8 mouse cellular contexts compared by ENCODE assay signal in genomic region chr10:39172540-39172931, GRCm38 (mm10). TPM values are rescaled to one million over a fixed set of nuclear protein-coding genes. Genes with fewer than 3 reads are reported as not detected.
A peak's percentile ranks its signal among the peaks of the same experiment; 100 is the strongest.
DNase-seq lines count a peak whose midpoint lies in the region; ATAC-seq lines count a peak whose summit lies in the region.

No protein-coding gene starts in this region.

- H3K9ac ChIP-seq in kidney, embryonic 15.5 days = no peak overlapping the region
- no peak overlapping the region for H3K9ac ChIP-seq in forebrain, embryonic 16.5 days (replicated peaks; ENCODE audit: low read depth, low read length)
- H3K9ac ChIP-seq in intestine, embryonic 15.5 days = no peak overlapping the region
- H3K9ac ChIP-seq in neural tube, embryonic 13.5 days = peak overlapping the region; percentile 56

- peak overlapping the region; percentile 84 for H3K27ac ChIP-seq in kidney, embryonic 15.5 days
- H3K27ac ChIP-seq in forebrain, embryonic 16.5 days (ENCODE audit: low read length) = peak overlapping the region; percentile 99
- H3K27ac ChIP-seq in intestine, embryonic 15.5 days = peak overlapping the region; percentile 84
- H3K27ac ChIP-seq in neural tube, embryonic 13.5 days (replicated peaks) = peak overlapping the region; percentile 98

- H3K9me3 ChIP-seq in kidney, embryonic 15.5 days (replicated peaks) = no peaks in the 10 kb centered on the region
- no peaks in the 10 kb centered on the region for H3K9me3 ChIP-seq in forebrain, embryonic 16.5 days (ENCODE audit: control insufficient read depth, low read length)
- no peaks in the 10 kb centered on the region for H3K9me3 ChIP-seq in intestine, embryonic 15.5 days
- H3K9me3 ChIP-seq in neural tube, embryonic 13.5 days = no peaks in the 10 kb centered on the region

- H3K4me1 ChIP-seq in kidney, embryonic 15.5 days = peaks cover 37% of the 10 kb centered on the region
- peaks cover 30% of the 10 kb centered on the region for H3K4me1 ChIP-seq in forebrain, embryonic 16.5 days (replicated peaks; ENCODE audit: control insufficient read depth, insufficient read depth, low read length)
- peaks cover 12% of the 10 kb centered on the region for H3K4me1 ChIP-seq in intestine, embryonic 15.5 days (replicated peaks)
- peaks cover 43% of the 10 kb centered on the region for H3K4me1 ChIP-seq in neural tube, embryonic 13.5 days (replicated peaks)

- peak overlapping the region; percentile 56; the same call in 1 of the 2 replicates for H3K4me3 ChIP-seq in kidney, embryonic 15.5 days (replicated peaks)
- H3K4me3 ChIP-seq in forebrain, embryonic 16.5 days (replicated peaks; ENCODE audit: low read length) = no peak overlapping the region
- H3K4me3 ChIP-seq in intestine, embryonic 15.5 days (replicated peaks) = no peak overlapping the region
- peak overlapping the region; percentile 40 for H3K4me3 ChIP-seq in neural tube, embryonic 13.5 days

- DNase-seq in kidney, adult 11 months = no peak
- no peak for DNase-seq in frontal cortex, postnatal 25 days (ENCODE audit: low spot score in 2 of 2)
- DNase-seq in frontal cortex, adult 2 months (ENCODE audit: extremely low spot score in 1 of 2, low spot score in 1 of 2) = no peak
- no peak for DNase-seq in right cerebral cortex, postnatal 36 days (ENCODE audit: low spot score in 2 of 2)

- ATAC-seq in kidney, embryonic 15.5 days (replicated peaks; ENCODE audit: low FRiP score) = no peak
- ATAC-seq in forebrain, embryonic 16.5 days = no peak
- no peak for ATAC-seq in intestine, embryonic 15.5 days
- ATAC-seq in neural tube, embryonic 13.5 days (ENCODE audit: low read depth) = no peak

- 72% methylated on average over 6 of the region's 6 CpGs for WGBS in kidney, embryonic 15.5 days
- 68% methylated on average over 6 of the region's 6 CpGs for WGBS in forebrain, embryonic 16.5 days
- WGBS in intestine, embryonic 15.5 days = 75% methylated on average over 6 of the region's 6 CpGs
- 63% methylated on average over 6 of the region's 6 CpGs for WGBS in neural tube, embryonic 13.5 days

- no peaks in the 10 kb centered on the region for H3K36me3 ChIP-seq in kidney, embryonic 15.5 days
- H3K36me3 ChIP-seq in forebrain, embryonic 16.5 days (ENCODE audit: control insufficient read depth, insufficient read depth) = no peaks in the 10 kb centered on the region
- H3K36me3 ChIP-seq in intestine, embryonic 15.5 days = no peaks in the 10 kb centered on the region
- H3K36me3 ChIP-seq in neural tube, embryonic 13.5 days = no peaks in the 10 kb centered on the region

- H3K27me3 ChIP-seq in kidney, embryonic 15.5 days = no peaks in the 10 kb centered on the region
- no peaks in the 10 kb centered on the region for H3K27me3 ChIP-seq in forebrain, embryonic 16.5 days (replicated peaks; ENCODE audit: control insufficient read depth, insufficient read depth, low read length)
- H3K27me3 ChIP-seq in intestine, embryonic 15.5 days (replicated peaks) = no peaks in the 10 kb centered on the region
- no peaks in the 10 kb centered on the region for H3K27me3 ChIP-seq in neural tube, embryonic 13.5 days

- peak overlapping the region; percentile 90 for H3K4me2 ChIP-seq in kidney, embryonic 15.5 days
- peak overlapping the region; percentile 85 for H3K4me2 ChIP-seq in forebrain, embryonic 16.5 days (ENCODE audit: low read length)
- peak overlapping the region; percentile 73 for H3K4me2 ChIP-seq in intestine, embryonic 15.5 days (replicated peaks)
- H3K4me2 ChIP-seq in neural tube, embryonic 13.5 days = peak overlapping the region; percentile 73

RNA-seq across cellular contexts. Expression of gene Ccn6, which starts 8.9 kb away (rescaled TPM):
- polyA plus RNA-seq in kidney, embryonic 15.5 days (2015; fragmentation: Nextera tagmentation; extraction: Ambion mirVana) = 0.36 and 0.40 TPM in 2 replicates
- 0.38 and 0.67 TPM in 2 replicates for polyA plus RNA-seq in forebrain, embryonic 16.5 days (2015; fragmentation: Nextera tagmentation; extraction: Ambion mirVana)
- polyA plus RNA-seq in intestine, embryonic 15.5 days (2015; fragmentation: Nextera tagmentation; extraction: Ambion mirVana) = 0.24 TPM in 1 of 2 replicates, not detected in the other
- 0.65 and 0.81 TPM in 2 replicates for polyA plus RNA-seq in neural tube, embryonic 13.5 days (2015; fragmentation: Nextera tagmentation; extraction: Ambion mirVana)
- polyA plus RNA-seq in frontal cortex, adult 2 months (2012; rRNA removed) = 0.19 and 0.36 TPM in 2 replicates

RNA-seq across cellular contexts. Expression of gene Tube1, which starts 38.8 kb away (rescaled TPM):
- polyA plus RNA-seq in kidney, embryonic 15.5 days (2015; fragmentation: Nextera tagmentation; extraction: Ambion mirVana) = 15.6 and 16.2 TPM in 2 replicates
- 11.7 and 12.6 TPM in 2 replicates for polyA plus RNA-seq in forebrain, embryonic 16.5 days (2015; fragmentation: Nextera tagmentation; extraction: Ambion mirVana)
- 11.5 and 14.7 TPM in 2 replicates for polyA plus RNA-seq in intestine, embryonic 15.5 days (2015; fragmentation: Nextera tagmentation; extraction: Ambion mirVana)
- polyA plus RNA-seq in neural tube, embryonic 13.5 days (2015; fragmentation: Nextera tagmentation; extraction: Ambion mirVana) = 7.8 and 11.3 TPM in 2 replicates
- 4.3 and 4.4 TPM in 2 replicates for polyA plus RNA-seq in frontal cortex, adult 2 months (2012; rRNA removed)

RNA-seq across cellular contexts. Expression of gene Fam229b, which starts 38.8 kb away (rescaled TPM):
- 13.9 and 14.4 TPM in 2 replicates for polyA plus RNA-seq in kidney, embryonic 15.5 days (2015; fragmentation: Nextera tagmentation; extraction: Ambion mirVana)
- polyA plus RNA-seq in forebrain, embryonic 16.5 days (2015; fragmentation: Nextera tagmentation; extraction: Ambion mirVana) = 27.8 and 28.6 TPM in 2 replicates
- polyA plus RNA-seq in intestine, embryonic 15.5 days (2015; fragmentation: Nextera tagmentation; extraction: Ambion mirVana) = 6.7 and 8.2 TPM in 2 replicates
- polyA plus RNA-seq in neural tube, embryonic 13.5 days (2015; fragmentation: Nextera tagmentation; extraction: Ambion mirVana) = 30.2 and 37.0 TPM in 2 replicates
- 24.2 and 29.7 TPM in 2 replicates for polyA plus RNA-seq in frontal cortex, adult 2 months (2012; rRNA removed)

Comparison
In these comparisons a context has a peak if more than half of its experiments do, and no peak if none do; other contexts are left out.
1. H3K4me3 ChIP-seq: peak in kidney, embryonic 15.5 days (single experiment) and neural tube, embryonic 13.5 days (single experiment); none in forebrain, embryonic 16.5 days (single experiment) and intestine, embryonic 15.5 days (single experiment).
2. Peak in every context shown above with its lines, with median percentiles within 50 percentile points of each other: H3K27ac ChIP-seq and H3K4me2 ChIP-seq.